Mouse (Mus musculus): Measurements from ENCODE around the gene Msi2. TPM values are rescaled to one million over a fixed set of nuclear protein-coding genes. Genes with fewer than 3 reads are reported as not detected.

Msi2 gene
- polyA plus RNA-seq, 1 experiment from 2014 or later = 33.1 TPM

DNA sequence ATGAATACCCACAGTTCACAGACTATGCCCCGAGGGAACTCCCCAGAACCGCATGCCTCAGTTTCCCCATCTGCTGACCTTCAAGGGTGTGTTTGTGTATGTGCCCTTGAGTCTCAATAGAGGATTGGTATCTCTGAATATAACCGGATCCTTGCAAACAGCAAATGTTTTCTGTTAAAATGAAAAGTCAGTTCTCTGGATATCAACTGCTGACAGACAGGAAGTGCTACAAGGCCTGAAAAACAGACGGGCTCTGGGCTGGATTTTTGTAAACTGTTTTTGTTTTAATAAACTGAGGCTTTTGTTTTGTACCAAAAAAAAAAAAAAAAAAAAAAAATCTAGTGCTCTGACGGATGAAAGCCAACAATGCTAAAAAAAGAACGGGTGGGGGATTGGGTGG, 95.8 kb downstream of the Msi2 start:
- H3K9me3 ChIP-seq (ENCODE audit: control insufficient read depth, low read length) = no peaks in the 10 kb centered on the region
- peaks cover 55% of the 10 kb centered on the region for H3K4me1 ChIP-seq (ENCODE audit: control insufficient read depth, insufficient read depth, low read length)
- H3K4me2 ChIP-seq (ENCODE audit: low read length) = no peak overlapping the region
- no peak overlapping the region for H3K4me3 ChIP-seq (replicated peaks; ENCODE audit: low read depth, low read length)
- H3K27me3 ChIP-seq (ENCODE audit: control insufficient read depth, insufficient read depth, low read length) = no peaks in the 10 kb centered on the region
- 64% methylated on average over 6 of the region's 6 CpGs for WGBS
- H3K36me3 ChIP-seq (ENCODE audit: control insufficient read depth, insufficient read depth, low read length) = no peaks in the 10 kb centered on the region
- ATAC-seq (ENCODE audit: low FRiP score, low TSS enrichment) = no peak
- H3K27ac ChIP-seq (replicated peaks; ENCODE audit: low read depth, low read length) = no peak overlapping the region
- no peak overlapping the region for H3K9ac ChIP-seq (replicated peaks; ENCODE audit: low read length)
- no peak for DNase-seq

- DNase-seq = no peak
- H3K36me3 ChIP-seq (ENCODE audit: control insufficient read depth, insufficient read depth, low read length) = no peaks in the 10 kb centered on the region
- no peak overlapping the region for H3K27ac ChIP-seq (replicated peaks; ENCODE audit: low read depth, low read length)
- 81% methylated on average over 4 of the region's 4 CpGs for WGBS
- no peak overlapping the region for H3K9ac ChIP-seq (replicated peaks; ENCODE audit: low read length)
- H3K9me3 ChIP-seq (ENCODE audit: control insufficient read depth, low read length) = no peaks in the 10 kb centered on the region
- peaks cover 53% of the 10 kb centered on the region for H3K4me1 ChIP-seq (ENCODE audit: control insufficient read depth, insufficient read depth, low read length)
- H3K4me2 ChIP-seq (ENCODE audit: low read length) = no peak overlapping the region
- no peaks in the 10 kb centered on the region for H3K27me3 ChIP-seq (ENCODE audit: control insufficient read depth, insufficient read depth, low read length)
- no peak for ATAC-seq (ENCODE audit: low FRiP score, low TSS enrichment)
- H3K4me3 ChIP-seq (replicated peaks; ENCODE audit: low read depth, low read length) = no peak overlapping the region
Observed at GRCm38 (mm10) chr11:88621789-88622188, 96.5 kb downstream of the Msi2 start.

GRCm38 (mm10) chr11:88620158-88620973, 97.9 kb downstream of the Msi2 start:
- peak overlapping the region; percentile 52 for H3K27ac ChIP-seq (replicated peaks; ENCODE audit: low read depth, low read length)
- H3K36me3 ChIP-seq (ENCODE audit: control insufficient read depth, insufficient read depth, low read length) = no peaks in the 10 kb centered on the region
- no peaks in the 10 kb centered on the region for H3K9me3 ChIP-seq (ENCODE audit: control insufficient read depth, low read length)
- H3K9ac ChIP-seq (replicated peaks; ENCODE audit: low read length) = no peak overlapping the region
- H3K4me2 ChIP-seq (ENCODE audit: low read length) = no peak overlapping the region
- H3K4me1 ChIP-seq (ENCODE audit: control insufficient read depth, insufficient read depth, low read length) = peaks cover 49% of the 10 kb centered on the region
- DNase-seq = peak; percentile 60
- no peak for ATAC-seq (ENCODE audit: low FRiP score, low TSS enrichment)
- WGBS = 13% methylated on average over 15 of the region's 15 CpGs
- no peaks in the 10 kb centered on the region for H3K27me3 ChIP-seq (ENCODE audit: control insufficient read depth, insufficient read depth, low read length)
- H3K4me3 ChIP-seq (replicated peaks; ENCODE audit: low read depth, low read length) = no peak overlapping the region

- H3K27ac ChIP-seq (replicated peaks; ENCODE audit: low read depth, low read length) = peak overlapping the region; percentile 20; the same call in 1 of the 2 replicates
- WGBS = 52% methylated on average over 9 of the region's 9 CpGs
Observed at GRCm38 (mm10) chr11:88619468-88620157, 98.7 kb downstream of the Msi2 start.

GRCm38 (mm10) chr11:88618732-88619309, 99.5 kb downstream of the Msi2 start:
- 58% methylated on average over 9 of the region's 9 CpGs for WGBS
- Histone ChIP-seq H3K27me3 (ENCODE audit: control insufficient read depth, insufficient read depth, low read length) (no peaks in the 10 kb centered on the region), H3K4me3 (replicated peaks; ENCODE audit: low read depth, low read length) (no peak overlapping the region), H3K36me3 (ENCODE audit: control insufficient read depth, insufficient read depth, low read length) (no peaks in the 10 kb centered on the region), H3K9me3 (ENCODE audit: control insufficient read depth, low read length) (no peaks in the 10 kb centered on the region), H3K27ac (replicated peaks; ENCODE audit: low read depth, low read length) (peak overlapping the region; percentile 52), H3K4me1 (ENCODE audit: control insufficient read depth, insufficient read depth, low read length) (peaks cover 43% of the 10 kb centered on the region), H3K4me2 (ENCODE audit: low read length) (no peak overlapping the region), H3K9ac (replicated peaks; ENCODE audit: low read length) (no peak overlapping the region)
- ATAC-seq (ENCODE audit: low FRiP score, low TSS enrichment) (no peak), DNase-seq (no peak)

More at GRCm38 (mm10) chr11:88619468-88620157, 98.7 kb downstream of the Msi2 start:
- no peaks in the 10 kb centered on the region for H3K36me3 ChIP-seq (ENCODE audit: control insufficient read depth, insufficient read depth, low read length)
- H3K4me3 ChIP-seq (replicated peaks; ENCODE audit: low read depth, low read length) = no peak overlapping the region
- no peak overlapping the region for H3K9ac ChIP-seq (replicated peaks; ENCODE audit: low read length)
- no peaks in the 10 kb centered on the region for H3K27me3 ChIP-seq (ENCODE audit: control insufficient read depth, insufficient read depth, low read length)
- peaks cover 46% of the 10 kb centered on the region for H3K4me1 ChIP-seq (ENCODE audit: control insufficient read depth, insufficient read depth, low read length)
- H3K9me3 ChIP-seq (ENCODE audit: control insufficient read depth, low read length) = no peaks in the 10 kb centered on the region
- ATAC-seq (ENCODE audit: low FRiP score, low TSS enrichment) (no peak), DNase-seq (no peak)
- no peak overlapping the region for H3K4me2 ChIP-seq (ENCODE audit: low read length)

GRCm38 (mm10) chr11:88618005-88618501, 100.3 kb downstream of the Msi2 start:
- no peak overlapping the region for H3K4me3 ChIP-seq (replicated peaks; ENCODE audit: low read depth, low read length)
- WGBS = 67% methylated on average over 16 of the region's 16 CpGs
- peaks cover 39% of the 10 kb centered on the region for H3K4me1 ChIP-seq (ENCODE audit: control insufficient read depth, insufficient read depth, low read length)
- H3K27ac ChIP-seq (replicated peaks; ENCODE audit: low read depth, low read length) = peak overlapping the region; percentile 52
- no peak for ATAC-seq (ENCODE audit: low FRiP score, low TSS enrichment)
- H3K27me3 ChIP-seq (ENCODE audit: control insufficient read depth, insufficient read depth, low read length) = no peaks in the 10 kb centered on the region
- DNase-seq = no peak
- no peak overlapping the region for H3K4me2 ChIP-seq (ENCODE audit: low read length)
- H3K9ac ChIP-seq (replicated peaks; ENCODE audit: low read length) = no peak overlapping the region
- no peaks in the 10 kb centered on the region for H3K36me3 ChIP-seq (ENCODE audit: control insufficient read depth, insufficient read depth, low read length)
- no peaks in the 10 kb centered on the region for H3K9me3 ChIP-seq (ENCODE audit: control insufficient read depth, low read length)

DNA sequence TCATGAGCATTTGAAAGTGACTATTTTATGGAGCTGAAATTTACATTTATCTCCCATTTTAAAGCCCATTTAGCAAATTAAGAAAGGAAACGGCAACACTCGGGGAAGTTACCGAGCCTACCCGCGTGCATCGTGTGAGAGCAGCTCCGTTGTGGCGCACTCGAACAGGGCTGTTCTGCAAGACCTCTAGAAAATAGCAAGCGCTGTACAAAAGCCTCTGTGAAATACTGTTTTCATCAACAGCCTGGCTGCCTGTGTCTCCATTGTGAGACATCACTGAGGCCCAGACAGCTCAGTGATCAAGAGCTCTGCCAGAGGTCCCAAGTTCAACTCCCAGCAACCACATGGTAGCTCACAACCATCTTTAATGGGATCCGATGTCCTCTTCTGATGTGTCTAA, 100.9 kb downstream of the Msi2 start:
- no peak overlapping the region for H3K27ac ChIP-seq (replicated peaks; ENCODE audit: low read depth, low read length)
- no peak overlapping the region for H3K4me2 ChIP-seq (ENCODE audit: low read length)
- WGBS = 84% methylated on average over 11 of the region's 11 CpGs
- no peak overlapping the region for H3K9ac ChIP-seq (replicated peaks; ENCODE audit: low read length)
- ATAC-seq (ENCODE audit: low FRiP score, low TSS enrichment) (no peak), DNase-seq (no peak)
- H3K4me3 ChIP-seq (replicated peaks; ENCODE audit: low read depth, low read length) = no peak overlapping the region
- H3K27me3 ChIP-seq (ENCODE audit: control insufficient read depth, insufficient read depth, low read length) = no peaks in the 10 kb centered on the region
- H3K36me3 ChIP-seq (ENCODE audit: control insufficient read depth, insufficient read depth, low read length) = no peaks in the 10 kb centered on the region
- H3K9me3 ChIP-seq (ENCODE audit: control insufficient read depth, low read length) = no peaks in the 10 kb centered on the region
- peaks cover 37% of the 10 kb centered on the region for H3K4me1 ChIP-seq (ENCODE audit: control insufficient read depth, insufficient read depth, low read length)

- Histone ChIP-seq H3K4me3 (replicated peaks; ENCODE audit: low read depth, low read length) (no peak overlapping the region), H3K36me3 (ENCODE audit: control insufficient read depth, insufficient read depth, low read length) (no peaks in the 10 kb centered on the region), H3K4me2 (ENCODE audit: low read length) (no peak overlapping the region), H3K27ac (replicated peaks; ENCODE audit: low read depth, low read length) (no peak overlapping the region), H3K9me3 (ENCODE audit: control insufficient read depth, low read length) (no peaks in the 10 kb centered on the region), H3K9ac (replicated peaks; ENCODE audit: low read length) (no peak overlapping the region), H3K4me1 (ENCODE audit: control insufficient read depth, insufficient read depth, low read length) (peaks cover 20% of the 10 kb centered on the region), H3K27me3 (ENCODE audit: control insufficient read depth, insufficient read depth, low read length) (no peaks in the 10 kb centered on the region)
- DNase-seq (no peak), ATAC-seq (ENCODE audit: low FRiP score, low TSS enrichment) (no peak)
- WGBS = 91% methylated on average over 11 of the region's 11 CpGs
Observed at GRCm38 (mm10) chr11:88614527-88615305, 103.6 kb downstream of the Msi2 start.
